Mouse (Mus musculus) liver, embryonic 12.5 days (tissue): ENCODE results near the gene Fat3. TPM values are rescaled to one million over a fixed set of nuclear protein-coding genes. Genes with fewer than 3 reads are reported as not detected.

ENCODE experiments used
- ATAC-seq: fragments of 200-750 bp; cut with Nextera tagmentation; 2 replicates; pipeline ENCODE4 v1.8.0; 2017; ENCODE audit warnings: moderate number of reproducible peaks, mild to moderate bottlenecking, moderate library complexity
- H3K27ac ChIP-seq: fragments of 300-500 bp; sonication (generic); 2 replicates; pipeline ENCODE4 v1.5.1; 2016; ENCODE audit warnings: mild to moderate bottlenecking
- H3K27me3 ChIP-seq: fragments of 300-500 bp; sonication (generic); replicated peaks from 2 replicates; pipeline ENCODE4 v1.6.1; 2016; ENCODE audit warnings: mild to moderate bottlenecking, moderate library complexity
- H3K36me3 ChIP-seq: fragments of 300-500 bp; sonication (generic); 2 replicates; pipeline ENCODE4 v1.6.1; 2016; ENCODE audit warnings: mild to moderate bottlenecking, moderate library complexity
- H3K4me1 ChIP-seq: fragments of 300-500 bp; sonication (generic); 2 replicates; pipeline ENCODE4 v1.6.1; 2016
- H3K4me2 ChIP-seq: fragments of 300-500 bp; sonication (generic); 2 replicates; pipeline ENCODE4 v1.6.1; 2016; ENCODE audit warnings: mild to moderate bottlenecking, moderate library complexity
- H3K4me3 ChIP-seq: fragments of 300-500 bp; sonication (generic); 2 replicates; pipeline ENCODE4 v1.5.1; 2016; ENCODE audit warnings: mild to moderate bottlenecking, moderate library complexity
- H3K9ac ChIP-seq: fragments of 300-500 bp; sonication (generic); 2 replicates; pipeline ENCODE4 v1.6.1; 2016; ENCODE audit warnings: mild to moderate bottlenecking, moderate library complexity
- H3K9me3 ChIP-seq: fragments of 300-500 bp; sonication (generic); replicated peaks from 2 replicates; pipeline ENCODE4 v1.6.1; 2016; ENCODE audit warnings: mild to moderate bottlenecking, moderate library complexity
- WGBS: fragments of 180-500 bp; shearing (Covaris S2); methylation state at CpG from one replicate; pipeline ENCODE4 v1.1.7; 2016; ENCODE audit not compliant: insufficient replicate concordance; 5-methylcytosine and 5-hydroxymethylcytosine counted together
- polyA plus RNA-seq: library from polyadenylated mRNA; unstranded; fragments of >200 nt; fragmentation: Nextera tagmentation; extraction: Ambion mirVana; gene quantifications from 2 replicates; pipeline ENCODE4 v1.2.1, GENCODE M21; 2016

The Fat3 gene
- polyA plus RNA-seq, 1 experiment from 2014 or later: 0.18 TPM

DNA sequence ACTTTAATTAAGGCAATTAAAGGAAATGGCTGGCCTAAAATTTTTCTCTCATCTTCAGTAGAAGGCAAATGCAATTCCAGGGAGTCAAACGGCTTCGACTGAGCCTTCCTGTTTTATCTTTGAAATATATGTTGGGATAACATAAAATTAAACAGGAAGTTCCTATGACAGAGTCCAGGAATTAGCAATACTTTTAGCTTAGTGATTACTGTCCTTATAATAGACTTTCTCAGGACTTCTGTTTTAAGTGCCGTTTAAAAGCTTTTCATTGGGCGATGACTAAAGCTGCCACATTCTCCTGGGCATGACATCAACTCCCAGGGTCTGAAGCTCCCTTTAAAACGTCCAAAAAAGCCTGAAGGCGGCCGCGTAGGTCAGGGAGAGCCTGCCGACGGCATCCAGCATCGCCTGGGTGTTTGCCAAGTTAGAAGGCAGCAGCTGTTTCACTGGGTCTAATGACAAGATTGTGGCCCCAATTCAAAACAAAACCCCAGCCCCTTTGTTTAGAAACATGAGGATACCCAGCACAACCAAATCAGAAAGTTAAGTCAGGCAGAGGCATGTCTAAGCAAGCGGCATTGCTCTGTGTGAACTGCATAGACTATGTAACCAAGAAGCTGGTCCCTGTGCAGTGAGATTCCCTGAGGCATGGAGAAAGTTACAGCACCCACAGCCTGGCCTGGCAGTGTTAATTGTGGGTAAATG, 524.0 kb downstream of the Fat3 start:
- Histone ChIP-seq H3K27me3 (no peaks in the 10 kb centered on the region), H3K4me2 (no peak overlapping the region), H3K9ac (no peak overlapping the region), H3K4me3 (no peak overlapping the region), H3K27ac (no peak overlapping the region), H3K36me3 (no peaks in the 10 kb centered on the region), H3K4me1 (no peaks in the 10 kb centered on the region), H3K9me3 (no peaks in the 10 kb centered on the region)
- WGBS: 68% methylated on average over 12 of the region's 12 CpGs
- no peak for ATAC-seq

DNA sequence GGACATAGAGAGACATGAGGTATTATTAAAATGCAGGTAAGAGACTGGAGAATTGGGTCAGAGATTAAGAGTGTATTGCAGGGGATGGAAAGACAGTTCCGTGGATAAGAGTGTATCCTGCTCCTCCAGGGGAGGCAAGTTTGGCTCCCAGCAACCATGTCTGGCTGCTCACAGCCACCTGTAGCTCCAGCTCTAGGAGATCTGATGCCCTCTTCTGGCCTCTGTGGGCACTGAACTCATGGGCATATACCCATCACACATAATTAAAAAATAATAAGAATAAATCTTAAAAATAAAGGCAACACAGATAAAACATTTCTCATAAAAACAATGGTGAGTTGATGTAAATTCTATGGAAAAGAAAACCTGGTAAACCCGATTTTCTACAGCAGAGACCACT, 525.1 kb downstream of the Fat3 start:
- H3K4me1 ChIP-seq: no peaks in the 10 kb centered on the region
- H3K9ac ChIP-seq: no peak overlapping the region
- 52% methylated on average over 2 of the region's 2 CpGs for WGBS
- H3K27ac ChIP-seq: no peak overlapping the region
- H3K27me3 ChIP-seq: no peaks in the 10 kb centered on the region
- no peaks in the 10 kb centered on the region for H3K9me3 ChIP-seq
- H3K36me3 ChIP-seq: no peaks in the 10 kb centered on the region
- ATAC-seq: no peak
- H3K4me3 ChIP-seq: no peak overlapping the region
- H3K4me2 ChIP-seq: no peak overlapping the region

DNA sequence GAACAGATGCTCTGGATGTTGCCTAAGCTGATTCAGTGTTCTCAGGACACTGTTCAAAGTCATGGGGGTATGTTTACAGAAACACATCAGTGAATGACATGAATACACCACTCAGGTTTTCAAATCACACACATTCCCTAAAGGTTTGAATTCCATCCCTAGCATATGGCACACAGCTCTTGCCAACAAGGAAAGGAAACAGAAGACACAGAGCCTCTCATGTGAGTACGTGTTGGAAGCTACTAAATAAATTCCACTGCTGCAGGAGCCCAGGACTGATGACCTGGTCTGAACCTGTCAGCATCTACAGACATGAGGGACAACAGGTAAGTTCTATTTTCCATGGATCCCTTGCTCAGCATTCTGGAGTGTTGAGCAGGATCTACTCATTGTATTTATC, 528.9 kb downstream of the Fat3 start:
- Histone ChIP-seq H3K4me1 (no peaks in the 10 kb centered on the region), H3K27ac (no peak overlapping the region), H3K4me3 (no peak overlapping the region), H3K27me3 (no peaks in the 10 kb centered on the region), H3K36me3 (no peaks in the 10 kb centered on the region), H3K9ac (no peak overlapping the region), H3K9me3 (no peaks in the 10 kb centered on the region), H3K4me2 (no peak overlapping the region)
- WGBS: 50% methylated on average over 1 of the region's 1 CpGs
- ATAC-seq: no peak

DNA sequence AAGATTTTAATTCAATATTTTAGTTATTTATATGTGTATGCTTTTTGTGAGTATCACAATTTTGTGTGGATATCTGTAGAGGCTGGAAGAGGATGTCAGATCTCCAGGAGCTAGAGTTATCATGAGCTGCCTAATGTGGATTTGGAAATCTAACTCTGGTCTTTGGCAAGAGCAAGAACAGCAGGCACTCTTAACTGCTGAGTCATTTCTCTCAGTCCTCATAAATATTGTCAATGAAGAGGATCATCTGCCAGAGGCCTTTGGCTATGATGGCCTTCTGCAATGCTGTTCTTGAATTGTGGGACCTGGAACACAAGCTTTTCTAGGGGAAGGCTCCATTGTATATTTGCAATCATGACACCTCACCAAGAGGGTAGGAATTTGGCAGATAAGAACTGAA, 529.7 kb downstream of the Fat3 start:
- no peaks in the 10 kb centered on the region for H3K4me1 ChIP-seq
- H3K36me3 ChIP-seq: no peaks in the 10 kb centered on the region
- no peaks in the 10 kb centered on the region for H3K9me3 ChIP-seq
- no peak overlapping the region for H3K4me2 ChIP-seq
- no peak overlapping the region for H3K27ac ChIP-seq
- no peak overlapping the region for H3K9ac ChIP-seq
- no peak overlapping the region for H3K4me3 ChIP-seq
- ATAC-seq: no peak
- no peaks in the 10 kb centered on the region for H3K27me3 ChIP-seq

DNA sequence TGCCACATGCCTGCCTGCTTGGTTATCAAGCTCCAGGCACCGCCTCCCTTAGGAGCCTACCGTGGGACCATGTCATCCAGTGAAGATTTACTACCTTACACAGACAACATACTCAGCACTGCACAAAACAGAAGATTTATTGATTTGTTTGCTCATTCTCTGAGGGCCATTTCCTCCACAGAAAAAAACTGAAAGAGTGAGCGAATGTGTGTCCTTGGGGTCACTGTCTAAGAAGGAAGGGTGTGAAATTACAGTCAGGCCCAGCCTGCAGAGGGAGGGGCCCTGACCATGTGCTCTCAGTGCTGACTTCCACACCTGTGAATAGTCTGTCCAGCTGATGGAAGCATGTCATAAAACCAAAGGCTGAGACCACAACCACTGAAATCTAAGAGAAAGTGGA, 536.9 kb downstream of the Fat3 start:
- Histone ChIP-seq H3K36me3 (no peaks in the 10 kb centered on the region), H3K9ac (no peak overlapping the region), H3K4me1 (no peaks in the 10 kb centered on the region), H3K4me2 (no peak overlapping the region), H3K27me3 (no peaks in the 10 kb centered on the region), H3K27ac (no peak overlapping the region), H3K4me3 (no peak overlapping the region), H3K9me3 (no peaks in the 10 kb centered on the region)
- WGBS: 52% methylated on average over 3 of the region's 3 CpGs
- ATAC-seq: no peak

DNA sequence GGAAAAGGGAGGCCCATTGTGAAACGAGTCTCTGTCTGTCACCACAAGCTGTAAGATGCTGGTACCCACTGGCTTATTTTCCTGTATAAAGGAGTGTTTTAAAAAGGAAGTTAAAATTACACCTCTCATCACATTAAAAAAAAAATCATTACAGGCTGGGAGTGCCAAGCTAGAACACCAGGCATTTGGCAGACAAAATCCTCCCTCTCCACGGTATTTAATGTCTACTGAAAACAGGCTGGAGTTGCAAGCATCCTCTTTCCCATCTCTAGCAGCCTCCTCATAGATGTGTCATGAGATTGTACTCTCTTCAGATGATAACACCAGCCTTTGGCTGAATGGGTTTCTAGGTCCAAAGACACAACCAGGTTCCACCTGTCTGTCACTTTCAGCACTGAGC, 538.2 kb downstream of the Fat3 start:
- no peaks in the 10 kb centered on the region for H3K9me3 ChIP-seq
- no peak overlapping the region for H3K9ac ChIP-seq
- H3K27ac ChIP-seq: no peak overlapping the region
- no peaks in the 10 kb centered on the region for H3K27me3 ChIP-seq
- no peaks in the 10 kb centered on the region for H3K4me1 ChIP-seq
- no peak overlapping the region for H3K4me3 ChIP-seq
- no peak overlapping the region for H3K4me2 ChIP-seq
- 42% methylated on average over 2 of the region's 2 CpGs for WGBS
- ATAC-seq: no peak
- no peaks in the 10 kb centered on the region for H3K36me3 ChIP-seq

DNA sequence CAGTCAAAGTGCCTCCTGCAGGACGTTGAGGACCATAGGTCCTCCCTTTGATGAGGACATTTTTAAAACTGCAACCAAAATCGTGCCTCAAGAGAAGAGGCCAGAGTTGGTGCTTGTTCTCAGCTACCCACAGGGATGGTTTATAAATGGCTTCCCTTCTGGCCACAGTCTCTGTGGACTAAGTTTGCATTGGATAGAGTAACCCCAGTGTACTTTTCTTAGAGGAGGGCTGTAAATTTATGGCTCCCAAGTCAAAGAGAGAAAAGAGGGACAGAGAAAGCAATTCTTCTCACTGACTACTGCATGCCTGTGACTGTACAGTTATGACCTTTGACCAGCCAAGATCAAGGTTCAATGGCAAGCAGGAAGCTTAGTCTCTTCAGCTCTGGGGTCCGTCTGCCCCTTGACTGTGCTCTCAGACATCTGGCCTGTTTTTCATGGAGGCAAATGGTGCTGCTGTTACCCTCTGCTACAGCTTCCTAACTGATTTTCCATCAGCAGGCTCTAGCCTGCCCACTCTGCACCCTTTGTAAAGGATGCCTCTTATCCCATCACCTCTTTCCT, 542.8 kb downstream of the Fat3 start:
- no peaks in the 10 kb centered on the region for H3K4me1 ChIP-seq
- no peak for ATAC-seq
- WGBS: 48% methylated on average over 3 of the region's 3 CpGs
- no peak overlapping the region for H3K4me2 ChIP-seq
- no peak overlapping the region for H3K27ac ChIP-seq
- H3K9ac ChIP-seq: no peak overlapping the region
- H3K27me3 ChIP-seq: no peaks in the 10 kb centered on the region
- H3K9me3 ChIP-seq: no peaks in the 10 kb centered on the region
- no peak overlapping the region for H3K4me3 ChIP-seq
- no peaks in the 10 kb centered on the region for H3K36me3 ChIP-seq

DNA sequence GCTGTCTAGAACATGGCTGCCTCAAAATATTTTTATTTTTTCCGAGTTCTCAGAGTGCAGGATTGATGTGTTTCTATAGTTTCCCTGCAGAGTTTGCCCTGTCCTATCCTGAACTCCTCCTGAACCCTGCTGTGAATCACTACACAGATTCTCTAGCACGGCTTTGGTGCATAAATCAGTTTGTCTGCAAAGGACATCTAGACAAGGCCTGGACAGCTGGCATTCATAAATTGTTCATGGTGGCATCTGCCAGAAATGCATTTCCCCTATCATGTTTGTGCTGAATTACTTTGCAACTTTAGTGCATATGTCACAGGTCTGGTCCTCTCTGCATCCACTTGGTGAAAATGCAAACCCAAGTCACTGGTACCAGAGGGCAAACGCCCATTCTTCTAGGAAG, 543.3 kb downstream of the Fat3 start:
- Histone ChIP-seq H3K27me3 (no peaks in the 10 kb centered on the region), H3K4me2 (no peak overlapping the region), H3K9ac (no peak overlapping the region), H3K4me3 (no peak overlapping the region), H3K9me3 (no peaks in the 10 kb centered on the region), H3K36me3 (no peaks in the 10 kb centered on the region), H3K4me1 (no peaks in the 10 kb centered on the region), H3K27ac (no peak overlapping the region)
- no peak for ATAC-seq
- WGBS: 59% methylated on average over 3 of the region's 3 CpGs

DNA sequence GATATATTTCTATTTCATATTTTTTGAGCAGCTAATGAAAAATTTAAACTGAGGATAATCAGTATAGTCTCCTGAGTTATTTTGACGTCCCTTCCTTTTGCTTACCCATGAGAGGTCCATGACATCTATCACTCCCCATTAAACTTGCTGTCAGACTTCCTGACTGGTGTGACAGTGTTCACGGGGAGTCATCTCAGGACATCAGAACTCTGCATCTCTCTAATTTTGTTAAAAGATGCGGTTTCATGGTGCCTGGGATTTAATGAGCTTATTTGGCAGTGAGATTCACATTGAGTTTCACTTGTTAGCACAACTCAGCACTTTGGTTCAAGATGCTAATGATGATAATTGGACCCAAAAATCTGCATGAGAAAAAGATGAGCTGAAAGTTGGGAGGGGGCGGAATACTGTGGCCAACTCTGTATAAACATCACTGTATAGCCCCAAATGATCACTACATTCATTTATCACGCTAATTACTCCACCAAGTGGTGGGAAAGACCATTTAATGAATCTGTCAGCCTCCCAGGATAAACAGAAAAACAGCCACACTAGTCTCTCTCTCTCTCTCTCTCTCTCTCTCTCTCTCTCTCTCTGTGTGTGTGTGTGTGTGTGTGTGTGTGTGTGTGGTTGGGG, 545.8 kb downstream of the Fat3 start:
- no peaks in the 10 kb centered on the region for H3K9me3 ChIP-seq
- H3K27ac ChIP-seq: no peak overlapping the region
- H3K9ac ChIP-seq: no peak overlapping the region
- H3K4me2 ChIP-seq: no peak overlapping the region
- H3K4me3 ChIP-seq: no peak overlapping the region
- no peaks in the 10 kb centered on the region for H3K36me3 ChIP-seq
- no peaks in the 10 kb centered on the region; the same call in 1 of the 2 replicates for H3K27me3 ChIP-seq
- 56% methylated on average over 5 of the region's 5 CpGs for WGBS
- no peaks in the 10 kb centered on the region for H3K4me1 ChIP-seq
- no peak for ATAC-seq

DNA sequence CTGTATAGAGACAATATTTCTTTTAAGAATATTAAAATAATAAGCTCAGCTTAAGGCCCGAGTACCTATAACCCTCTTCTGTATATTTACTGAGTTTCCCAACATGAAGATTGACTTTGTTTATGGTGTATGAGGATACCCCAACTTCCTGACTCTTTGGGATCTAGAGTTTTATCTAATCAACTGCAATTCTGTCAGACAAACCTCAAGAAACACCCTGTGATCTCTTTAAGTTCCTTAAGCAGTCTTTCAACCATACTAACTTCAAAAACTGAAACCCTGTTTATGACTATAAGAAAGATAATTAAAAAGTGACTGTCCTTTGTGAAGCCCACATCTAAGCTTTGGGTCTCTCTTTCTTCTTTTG, 546.8 kb downstream of the Fat3 start:
- Histone ChIP-seq H3K27me3 (no peaks in the 10 kb centered on the region; the same call in 1 of the 2 replicates), H3K9ac (no peak overlapping the region), H3K4me1 (no peaks in the 10 kb centered on the region), H3K27ac (no peak overlapping the region), H3K9me3 (no peaks in the 10 kb centered on the region), H3K4me2 (no peak overlapping the region), H3K4me3 (no peak overlapping the region), H3K36me3 (no peaks in the 10 kb centered on the region)
- WGBS: 43% methylated on average over 1 of the region's 1 CpGs
- no peak for ATAC-seq

DNA sequence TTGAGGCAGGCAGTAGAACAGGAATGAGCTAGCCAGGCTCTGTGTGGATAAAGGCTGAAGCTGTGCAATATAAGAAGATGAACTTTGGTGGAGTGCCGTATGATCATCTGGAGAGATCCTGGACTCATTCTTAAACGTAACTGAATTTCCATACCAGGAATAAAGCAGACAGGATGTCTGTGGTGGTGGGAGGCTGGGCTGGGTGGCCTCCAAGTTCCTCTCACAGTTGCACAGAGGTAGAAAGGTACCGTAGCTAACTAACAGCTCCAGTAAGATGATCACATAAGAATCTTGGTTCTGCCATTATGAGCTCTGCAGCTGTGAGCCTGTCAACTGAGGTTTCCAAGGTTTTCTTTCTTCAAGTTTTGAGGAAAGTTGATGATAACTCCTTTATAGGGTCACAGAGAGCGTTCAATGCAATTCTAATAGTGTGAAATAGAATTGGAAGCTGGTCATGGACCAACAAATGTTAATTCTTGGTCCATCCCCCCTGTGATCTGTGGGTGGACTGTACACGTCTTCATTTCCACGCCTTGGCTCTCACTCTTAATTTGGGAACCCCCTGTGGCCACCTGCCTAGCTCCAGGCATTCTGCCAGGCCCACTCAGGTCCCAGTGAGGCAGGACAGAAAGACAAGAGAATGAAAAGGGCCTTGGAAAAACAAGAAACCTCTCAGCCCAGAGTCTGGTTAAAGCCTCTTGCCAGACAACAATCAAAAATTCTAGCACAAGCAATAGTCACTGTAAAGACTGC, 547.3 kb downstream of the Fat3 start:
- ATAC-seq: no peak
- WGBS: 65% methylated on average over 6 of the region's 6 CpGs
- Histone ChIP-seq H3K9ac (no peak overlapping the region), H3K4me2 (no peak overlapping the region), H3K4me1 (no peaks in the 10 kb centered on the region), H3K27ac (no peak overlapping the region), H3K9me3 (no peaks in the 10 kb centered on the region), H3K27me3 (no peaks in the 10 kb centered on the region; the same call in 1 of the 2 replicates), H3K4me3 (no peak overlapping the region), H3K36me3 (no peaks in the 10 kb centered on the region)

DNA sequence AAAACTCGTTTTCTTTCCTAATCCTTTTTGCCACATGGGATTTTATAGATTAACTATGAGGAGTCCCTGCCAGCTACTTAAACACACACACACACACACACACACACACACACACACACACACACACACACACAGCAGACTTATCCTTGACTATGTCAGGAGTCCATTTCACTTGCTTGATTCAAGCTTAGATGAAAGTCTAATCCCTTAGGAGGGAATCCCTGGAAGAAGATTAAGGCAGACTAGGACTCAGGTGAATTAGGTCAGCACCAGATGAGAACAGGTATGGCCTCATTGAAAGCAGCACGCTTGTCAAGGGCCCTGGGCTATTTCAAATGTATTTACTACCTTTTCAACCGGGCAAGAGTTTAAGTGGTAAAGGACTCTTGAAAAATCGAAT, 553.0 kb downstream of the Fat3 start:
- Histone ChIP-seq H3K27ac (no peak overlapping the region), H3K4me3 (no peak overlapping the region), H3K4me1 (peaks cover 8% of the 10 kb centered on the region), H3K9ac (no peak overlapping the region), H3K9me3 (no peaks in the 10 kb centered on the region), H3K27me3 (no peaks in the 10 kb centered on the region; the same call in 1 of the 2 replicates), H3K4me2 (no peak overlapping the region), H3K36me3 (no peaks in the 10 kb centered on the region)
- no peak for ATAC-seq
- 59% methylated on average over 4 of the region's 4 CpGs for WGBS
